Mouse (Mus musculus) left cerebral cortex, adult 8-10 months (tissue): ENCODE measurements around the gene Tshz2. TPM values are rescaled to one million over a fixed set of nuclear protein-coding genes. Genes with fewer than 3 reads are reported as not detected.
"Not testable (repeated sequence)": the region's sequence is repeated elsewhere in the genome, so short reads cannot be mapped to it uniquely, and the experiment has no call there.

Experiments
- DNase-seq, 2 experiments: peaks; one replicate each; pipeline ENCODE4 v3.0.0; 2022; ENCODE audit warnings: low spot score in 2 of 2
- total RNA-seq, 4 experiments: library from RNA; stranded (reverse); gene quantifications; 2 replicates each; pipeline ENCODE4 v1.2.4; 2022

Gene Tshz2
- total RNA-seq, 4 experiments from 2014 or later = 51.2 to 64.0 (median 56.5) TPM

GRCm38 (mm10) chr2:169755091-169755490 lies 122.3 kb downstream of the Tshz2 start:
- DNase-seq = no peak

- no peak for DNase-seq
Measured at GRCm38 (mm10) chr2:169758120-169758519, 125.3 kb downstream of the Tshz2 start.

GRCm38 (mm10) chr2:169760117-169760516 lies 127.3 kb downstream of the Tshz2 start:
- DNase-seq = no peak

GRCm38 (mm10) chr2:169761726-169762125 lies 128.9 kb downstream of the Tshz2 start:
- DNase-seq = no peak

- DNase-seq = no peak
Measured at GRCm38 (mm10) chr2:169762301-169762700, 129.5 kb downstream of the Tshz2 start.

GRCm38 (mm10) chr2:169763716-169764115 lies 130.9 kb downstream of the Tshz2 start:
- DNase-seq = no peak

GRCm38 (mm10) chr2:169766247-169766646 lies 133.4 kb downstream of the Tshz2 start:
- no peak for DNase-seq

- DNase-seq = no peak
Measured at GRCm38 (mm10) chr2:169767281-169767680, 134.5 kb downstream of the Tshz2 start.

- DNase-seq = no peak
Measured at GRCm38 (mm10) chr2:169775078-169775477, 142.3 kb downstream of the Tshz2 start.

GRCm38 (mm10) chr2:169777242-169777641 lies 144.4 kb downstream of the Tshz2 start:
- no peak for DNase-seq

GRCm38 (mm10) chr2:169777764-169778163 lies 145.0 kb downstream of the Tshz2 start:
- DNase-seq = no peak

- no peak for DNase-seq
Measured at GRCm38 (mm10) chr2:169778740-169779345, 146.0 kb downstream of the Tshz2 start.

- DNase-seq = not testable (repeated sequence)
Measured at GRCm38 (mm10) chr2:169781671-169782070, 148.9 kb downstream of the Tshz2 start.

GRCm38 (mm10) chr2:169782874-169783680 lies 150.3 kb downstream of the Tshz2 start:
- peak in 1 of 2 experiments; percentile 28 for DNase-seq

- no peak for DNase-seq
Measured at GRCm38 (mm10) chr2:169783681-169784033, 150.8 kb downstream of the Tshz2 start.

GRCm38 (mm10) chr2:169787381-169787780 lies 154.6 kb downstream of the Tshz2 start:
- no peak for DNase-seq

- DNase-seq = no peak
Measured at GRCm38 (mm10) chr2:169787906-169788305, 155.1 kb downstream of the Tshz2 start.

- peak; percentile 8 to 23 for DNase-seq
Measured at GRCm38 (mm10) chr2:169790439-169791131, 157.8 kb downstream of the Tshz2 start.

GRCm38 (mm10) chr2:169792706-169793105 lies 159.9 kb downstream of the Tshz2 start:
- DNase-seq = no peak

- no peak for DNase-seq
Measured at GRCm38 (mm10) chr2:169802241-169802640, 169.4 kb downstream of the Tshz2 start.

GRCm38 (mm10) chr2:169804380-169804779 lies 171.6 kb downstream of the Tshz2 start:
- no peak for DNase-seq

GRCm38 (mm10) chr2:169805545-169805944 lies 172.7 kb downstream of the Tshz2 start:
- DNase-seq = no peak
